Mouse (Mus musculus): ENCODE data around the gene Plekha4. TPM values are rescaled to one million over a fixed set of nuclear protein-coding genes. Genes with fewer than 3 reads are reported as not detected.

Gene Plekha4
- polyA plus RNA-seq, 1 experiment from 2014 or later = 0.80 TPM

- H3K9ac ChIP-seq = no peak overlapping the region
- H3K4me3 ChIP-seq = no peak overlapping the region
- peaks cover 57% of the 10 kb centered on the region for H3K36me3 ChIP-seq
- H3K27me3 ChIP-seq (replicated peaks) = no peaks in the 10 kb centered on the region
- no peak for ATAC-seq
- H3K4me1 ChIP-seq = peaks cover 10% of the 10 kb centered on the region
- 91% methylated on average over 23 of the region's 23 CpGs for WGBS (ENCODE audit: insufficient replicate concordance)
- H3K9me3 ChIP-seq (replicated peaks) = no peaks in the 10 kb centered on the region
- H3K27ac ChIP-seq = no peak overlapping the region
- H3K4me2 ChIP-seq = no peak overlapping the region
These were observed 61.8 kb downstream of the Plekha4 start for GRCm38 (mm10) chr7:45587631-45588592.

DNA sequence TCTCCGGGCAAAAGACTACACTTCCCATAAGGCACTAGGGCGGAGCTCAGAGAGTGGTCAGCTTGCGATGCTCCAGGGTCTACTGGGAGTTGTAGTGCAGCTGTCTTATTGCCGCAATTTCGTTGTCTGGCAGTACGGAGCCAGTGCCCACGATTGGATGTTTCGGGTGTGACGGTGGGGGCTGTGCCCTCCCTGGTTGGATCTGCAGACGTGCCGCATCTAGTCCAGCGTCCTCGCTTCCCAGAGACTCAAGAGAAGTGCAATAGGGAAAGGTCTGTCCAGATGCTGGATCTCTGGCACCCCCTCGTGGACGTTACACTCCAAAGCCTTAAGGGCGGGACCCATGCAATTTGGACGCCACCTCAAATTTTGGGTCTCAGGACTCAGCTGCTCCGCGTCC, 63.0 kb downstream of the Plekha4 start:
- Histone ChIP-seq H3K4me3 (peak overlapping the region; percentile 49), H3K27me3 (replicated peaks) (no peaks in the 10 kb centered on the region), H3K9ac (no peak overlapping the region; the same call in none of the 2 replicates), H3K27ac (no peak overlapping the region), H3K9me3 (replicated peaks) (no peaks in the 10 kb centered on the region), H3K4me2 (peak overlapping the region; percentile 68), H3K36me3 (peaks cover 46% of the 10 kb centered on the region), H3K4me1 (peaks cover 12% of the 10 kb centered on the region)
- 8% methylated on average over 19 of the region's 19 CpGs for WGBS (ENCODE audit: insufficient replicate concordance)
- peak; percentile 85 for ATAC-seq

GRCm38 (mm10) chr7:45589898-45590297, 63.8 kb downstream of the Plekha4 start:
- no peak overlapping the region for H3K9ac ChIP-seq
- H3K36me3 ChIP-seq = peaks cover 40% of the 10 kb centered on the region
- H3K27me3 ChIP-seq (replicated peaks) = no peaks in the 10 kb centered on the region
- no peak for ATAC-seq
- H3K27ac ChIP-seq = no peak overlapping the region
- H3K4me1 ChIP-seq = peaks cover 12% of the 10 kb centered on the region
- no peaks in the 10 kb centered on the region for H3K9me3 ChIP-seq (replicated peaks)
- WGBS (ENCODE audit: insufficient replicate concordance) = 81% methylated on average over 5 of the region's 5 CpGs
- H3K4me2 ChIP-seq = peak overlapping the region; percentile 68; the same call in 1 of the 2 replicates
- no peak overlapping the region for H3K4me3 ChIP-seq

- ATAC-seq = no peak
- Histone ChIP-seq H3K4me1 (peaks cover 12% of the 10 kb centered on the region), H3K4me2 (no peak overlapping the region), H3K27ac (no peak overlapping the region), H3K36me3 (peaks cover 30% of the 10 kb centered on the region), H3K9me3 (replicated peaks) (no peaks in the 10 kb centered on the region), H3K27me3 (replicated peaks) (no peaks in the 10 kb centered on the region), H3K9ac (no peak overlapping the region), H3K4me3 (no peak overlapping the region)
- 59% methylated on average over 3 of the region's 3 CpGs for WGBS (ENCODE audit: insufficient replicate concordance)
These were observed 64.7 kb downstream of the Plekha4 start for GRCm38 (mm10) chr7:45590874-45591273.

GRCm38 (mm10) chr7:45591880-45592279, 65.8 kb downstream of the Plekha4 start:
- ATAC-seq = no peak
- Histone ChIP-seq H3K27ac (no peak overlapping the region), H3K4me1 (peaks cover 12% of the 10 kb centered on the region), H3K4me3 (no peak overlapping the region), H3K36me3 (peaks cover 22% of the 10 kb centered on the region), H3K9ac (no peak overlapping the region), H3K9me3 (replicated peaks) (no peaks in the 10 kb centered on the region), H3K27me3 (replicated peaks) (no peaks in the 10 kb centered on the region), H3K4me2 (no peak overlapping the region)
- 54% methylated on average over 7 of the region's 7 CpGs for WGBS (ENCODE audit: insufficient replicate concordance)

- H3K4me1 ChIP-seq = peaks cover 12% of the 10 kb centered on the region
- no peak overlapping the region for H3K9ac ChIP-seq
- H3K27me3 ChIP-seq (replicated peaks) = no peaks in the 10 kb centered on the region
- WGBS (ENCODE audit: insufficient replicate concordance) = 20% methylated on average over 10 of the region's 10 CpGs
- no peak for ATAC-seq
- H3K4me2 ChIP-seq = no peak overlapping the region
- H3K4me3 ChIP-seq = no peak overlapping the region
- no peaks in the 10 kb centered on the region for H3K9me3 ChIP-seq (replicated peaks)
- H3K27ac ChIP-seq = no peak overlapping the region
- H3K36me3 ChIP-seq = peaks cover 9% of the 10 kb centered on the region
These were observed 67.1 kb downstream of the Plekha4 start for GRCm38 (mm10) chr7:45593118-45593815.

- Histone ChIP-seq H3K4me3 (no peak overlapping the region), H3K4me2 (no peak overlapping the region), H3K9ac (no peak overlapping the region), H3K36me3 (0 out of 2 replicates have a peak, but pooled peaks cover 2% of the 10 kb centered on the region), H3K9me3 (replicated peaks) (no peaks in the 10 kb centered on the region), H3K4me1 (peaks cover 12% of the 10 kb centered on the region), H3K27ac (no peak overlapping the region), H3K27me3 (replicated peaks) (no peaks in the 10 kb centered on the region)
- WGBS (ENCODE audit: insufficient replicate concordance) = 71% methylated on average over 4 of the region's 4 CpGs
- ATAC-seq = no peak
These were observed 69.0 kb downstream of the Plekha4 start for GRCm38 (mm10) chr7:45595176-45595575.

GRCm38 (mm10) chr7:45596107-45596506, 70.0 kb downstream of the Plekha4 start:
- H3K9ac ChIP-seq = no peak overlapping the region
- ATAC-seq = no peak
- H3K27me3 ChIP-seq (replicated peaks) = no peaks in the 10 kb centered on the region
- no peak overlapping the region for H3K27ac ChIP-seq
- H3K4me1 ChIP-seq = peaks cover 12% of the 10 kb centered on the region
- WGBS (ENCODE audit: insufficient replicate concordance) = 38% methylated on average over 1 of the region's 1 CpGs
- no peaks in the 10 kb centered on the region for H3K9me3 ChIP-seq (replicated peaks)
- H3K4me3 ChIP-seq = no peak overlapping the region
- H3K4me2 ChIP-seq = no peak overlapping the region
- no peaks in the 10 kb centered on the region for H3K36me3 ChIP-seq

DNA sequence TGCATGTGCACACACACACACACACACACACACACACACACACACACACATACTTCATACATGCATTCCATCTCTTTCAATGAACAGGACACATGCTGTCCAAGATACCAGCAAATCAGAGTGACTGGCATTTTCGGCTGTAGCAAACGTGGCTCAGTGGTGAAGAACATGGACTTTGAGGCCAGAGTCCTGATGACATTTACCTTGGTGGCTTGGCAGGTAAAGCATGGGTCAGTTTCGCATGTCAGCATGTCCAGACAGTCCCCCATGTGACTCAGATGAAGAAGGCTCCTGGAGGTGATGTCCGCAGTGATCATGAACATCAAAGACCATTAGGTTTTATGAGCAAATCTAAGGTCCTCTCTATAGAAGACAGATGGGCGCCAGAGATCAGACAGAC, 70.9 kb downstream of the Plekha4 start:
- peaks cover 12% of the 10 kb centered on the region for H3K4me1 ChIP-seq
- H3K36me3 ChIP-seq = no peaks in the 10 kb centered on the region
- H3K9me3 ChIP-seq (replicated peaks) = no peaks in the 10 kb centered on the region
- H3K27ac ChIP-seq = no peak overlapping the region
- ATAC-seq = no peak
- no peak overlapping the region for H3K9ac ChIP-seq
- 69% methylated on average over 5 of the region's 5 CpGs for WGBS (ENCODE audit: insufficient replicate concordance)
- H3K4me3 ChIP-seq = no peak overlapping the region
- no peak overlapping the region for H3K4me2 ChIP-seq
- no peaks in the 10 kb centered on the region for H3K27me3 ChIP-seq (replicated peaks)

- no peaks in the 10 kb centered on the region for H3K27me3 ChIP-seq (replicated peaks)
- WGBS (ENCODE audit: insufficient replicate concordance) = 76% methylated on average over 6 of the region's 6 CpGs
- H3K36me3 ChIP-seq = no peaks in the 10 kb centered on the region
- H3K9ac ChIP-seq = no peak overlapping the region
- no peaks in the 10 kb centered on the region for H3K9me3 ChIP-seq (replicated peaks)
- no peak overlapping the region for H3K4me3 ChIP-seq
- H3K4me2 ChIP-seq = no peak overlapping the region
- no peak overlapping the region for H3K27ac ChIP-seq
- H3K4me1 ChIP-seq = peaks cover 12% of the 10 kb centered on the region
- ATAC-seq = no peak
These were observed 71.4 kb downstream of the Plekha4 start for GRCm38 (mm10) chr7:45597527-45597926.

GRCm38 (mm10) chr7:45598960-45599879, 73.1 kb downstream of the Plekha4 start:
- Histone ChIP-seq H3K27me3 (replicated peaks) (no peaks in the 10 kb centered on the region; the same call in 1 of the 2 replicates), H3K4me3 (no peak overlapping the region), H3K9me3 (replicated peaks) (no peaks in the 10 kb centered on the region), H3K27ac (no peak overlapping the region), H3K36me3 (no peaks in the 10 kb centered on the region), H3K9ac (no peak overlapping the region), H3K4me2 (no peak overlapping the region), H3K4me1 (peaks cover 9% of the 10 kb centered on the region; the same call in 1 of the 2 replicates)
- ATAC-seq = no peak
- WGBS (ENCODE audit: insufficient replicate concordance) = 46% methylated on average over 18 of the region's 18 CpGs
